Mouse (Mus musculus) megakaryocyte progenitor cell, adult 5-6 weeks (primary cell): ENCODE data around the gene Fabp6. TPM values are rescaled to one million over a fixed set of nuclear protein-coding genes. Genes with fewer than 3 reads are reported as not detected.

ENCODE experiments used
- ATAC-seq: replicated peaks from 2 replicates; pipeline ENCODE4 v1.8.0; 2016; ENCODE audit warnings: mild to moderate bottlenecking, moderate TSS enrichment, inconsistent platforms; ENCODE audit not compliant: poor library complexity
- total RNA-seq, 2 experiments: library from RNA; stranded (forward) in 1 of 2; stranded (reverse) in 1 of 2; fragments of 157-497, 149-512 nt in 1 of 2; fragments of 200-1000 nt in 1 of 2; gene quantifications; 2 replicates each; pipeline versions ENCODE4 v1.2.3 to v1.2.4; 2015 to 2017

The Fabp6 gene
- total RNA-seq, 2 experiments from 2014 or later, result not detected

GRCm38 (mm10) chr11:43604207-43604606, 2.9 kb upstream of the Fabp6 start:
- ATAC-seq, result no peak

GRCm38 (mm10) chr11:43589530-43590072, 11.7 kb downstream of the Fabp6 start:
- no peak for ATAC-seq

GRCm38 (mm10) chr11:43586324-43587090, 14.8 kb downstream of the Fabp6 start, which contains the start of gene 4933415A04Rik:
TSS of gene 4933415A04Rik (plus strand) at chr11:43587040.
- peak; percentile 98 for ATAC-seq

- no peak for ATAC-seq
Measured at GRCm38 (mm10) chr11:43585211-43586005, 15.9 kb downstream of the Fabp6 start.

GRCm38 (mm10) chr11:43577713-43578478, 23.4 kb downstream of the Fabp6 start:
- no peak for ATAC-seq

GRCm38 (mm10) chr11:43575376-43576151, 25.8 kb downstream of the Fabp6 start:
- peak; percentile 16; the same call in 1 of the 2 replicates for ATAC-seq

GRCm38 (mm10) chr11:43575061-43575375, 26.3 kb downstream of the Fabp6 start:
- peak; percentile 88 for ATAC-seq

- peak; percentile 78 for ATAC-seq
Measured at GRCm38 (mm10) chr11:43569595-43569994, 31.7 kb downstream of the Fabp6 start.

- peak; percentile 56 for ATAC-seq
Measured at GRCm38 (mm10) chr11:43569188-43569587, 32.2 kb downstream of the Fabp6 start.

GRCm38 (mm10) chr11:43568263-43568662, 33.1 kb downstream of the Fabp6 start:
- ATAC-seq, result peak; percentile 74

- ATAC-seq, result no peak
Measured at GRCm38 (mm10) chr11:43566696-43567095, 34.6 kb downstream of the Fabp6 start.

GRCm38 (mm10) chr11:43565852-43566251, 35.5 kb downstream of the Fabp6 start:
- ATAC-seq, result no peak

- no peak for ATAC-seq
Measured at GRCm38 (mm10) chr11:43565414-43565813, 35.9 kb downstream of the Fabp6 start.

GRCm38 (mm10) chr11:43563654-43564244, 37.6 kb downstream of the Fabp6 start:
- no peak for ATAC-seq

- ATAC-seq, result no peak
Measured at GRCm38 (mm10) chr11:43559515-43560292, 41.6 kb downstream of the Fabp6 start.

GRCm38 (mm10) chr11:43556538-43556937, 44.8 kb downstream of the Fabp6 start:
- ATAC-seq, result no peak

- ATAC-seq, result no peak
Measured at GRCm38 (mm10) chr11:43552675-43553074, 48.7 kb downstream of the Fabp6 start.

- ATAC-seq, result peak; percentile 52
Measured at GRCm38 (mm10) chr11:43551756-43552155, 49.6 kb downstream of the Fabp6 start.

- ATAC-seq, result no peak
Measured at GRCm38 (mm10) chr11:43549701-43550100, 51.6 kb downstream of the Fabp6 start.
